Mouse (Mus musculus) kidney, embryonic 16.5 days (tissue): ENCODE measurements around the gene Adarb1. TPM values are rescaled to one million over a fixed set of nuclear protein-coding genes. Genes with fewer than 3 reads are reported as not detected.
A peak's percentile ranks its signal among the peaks of the same experiment; 100 is the strongest.

ENCODE experiments used
- ATAC-seq: fragments of 200-750 bp; cut with Nextera tagmentation; 2 replicates; pipeline ENCODE4 v1.8.0; 2017; ENCODE audit warnings: moderate TSS enrichment; ENCODE audit not compliant: low FRiP score, low TSS enrichment
- H3K27ac ChIP-seq: fragments of 300-500 bp; sonication (generic); 2 replicates; pipeline ENCODE4 v1.5.1; 2014; ENCODE audit warnings: low read length
- H3K27me3 ChIP-seq: fragments of 300-500 bp; sonication (generic); 2 replicates; pipeline ENCODE4 v1.6.1; 2014; ENCODE audit warnings: low read length, control low read depth, mixed read lengths; ENCODE audit not compliant: insufficient read depth
- H3K36me3 ChIP-seq: fragments of 300-500 bp; sonication (generic); 2 replicates; pipeline ENCODE4 v1.6.1; 2014; ENCODE audit warnings: low read length, control low read depth, mixed read lengths; ENCODE audit not compliant: insufficient read depth
- H3K4me1 ChIP-seq: fragments of 300-500 bp; sonication (generic); 2 replicates; pipeline ENCODE4 v1.6.1; 2014; ENCODE audit warnings: low read length, control low read depth, mixed read lengths; ENCODE audit not compliant: insufficient read depth
- H3K4me2 ChIP-seq: fragments of 300-500 bp; sonication (generic); replicated peaks from 2 replicates; pipeline ENCODE4 v1.6.1; 2014; ENCODE audit warnings: low read depth, low read length
- H3K4me3 ChIP-seq: fragments of 300-500 bp; sonication (generic); 2 replicates; pipeline ENCODE4 v1.5.1; 2014; ENCODE audit warnings: mild to moderate bottlenecking, low read length
- H3K9ac ChIP-seq: fragments of 300-500 bp; sonication (generic); replicated peaks from 2 replicates; pipeline ENCODE4 v1.6.1; 2014; ENCODE audit warnings: low read length
- H3K9me3 ChIP-seq: fragments of 300-500 bp; sonication (generic); 2 replicates; pipeline ENCODE4 v1.6.1; 2016; ENCODE audit warnings: low read length, control low read depth
- WGBS: fragments of 180-500 bp; shearing (Covaris S2); extraction: QIAGEN DNeasy Blood & Tissue Kit; methylation state at CpG from one replicate; pipeline ENCODE4 v1.1.7; 2014; 5-methylcytosine and 5-hydroxymethylcytosine counted together
- polyA plus RNA-seq: library from polyadenylated mRNA; unstranded; fragments of >200 nt; fragmentation: Nextera tagmentation; extraction: Ambion mirVana; gene quantifications from 2 replicates; pipeline ENCODE4 v1.2.1, GENCODE M21; 2015

The Adarb1 gene
- polyA plus RNA-seq, result 7.9 and 8.7 TPM in 2 replicates

GRCm38 (mm10) chr10:77418138-77418537 lies at the start of gene Adarb1:
Gene Adarb1 (minus strand): TSS chr10:77418270.
- Histone ChIP-seq H3K4me2 (peak within 1 kb of the TSS; percentile 87), H3K4me1 (peaks cover 16% of the 10 kb centered on the region), H3K36me3 (no peaks in the 10 kb centered on the region), H3K9me3 (peaks cover 11% of the 10 kb centered on the region; the same call in 1 of the 2 replicates), H3K27ac (peak within 1 kb of the TSS; percentile 57; the same call in 1 of the 2 replicates), H3K4me3 (peak within 1 kb of the TSS; percentile 76), H3K27me3 (peaks cover 12% of the 10 kb centered on the region), H3K9ac (peak within 1 kb of the TSS; percentile 77)
- peak; percentile 94 for ATAC-seq
- WGBS, result 0% methylated on average over 46 of the region's 57 CpGs

DNA sequence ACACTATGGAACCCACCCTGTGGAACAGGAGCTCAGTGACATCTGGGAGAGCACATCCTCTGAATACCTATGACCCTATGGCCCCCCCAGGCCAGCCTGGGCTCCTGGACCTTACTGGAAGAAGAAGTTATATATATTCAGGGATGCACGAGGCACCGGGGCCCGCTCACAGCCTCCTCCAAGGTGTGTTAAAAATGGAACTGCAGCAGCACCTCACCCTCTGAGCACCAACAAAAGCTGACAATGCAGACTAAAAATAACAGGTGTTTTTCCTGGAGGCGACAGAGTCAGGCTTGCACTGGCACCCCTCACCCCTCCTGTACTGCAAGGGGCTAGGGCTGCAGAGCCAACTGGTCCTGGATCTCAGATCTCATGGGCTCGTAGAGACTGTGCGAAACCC lies 49.3 kb upstream of the Adarb1 start:
- Histone ChIP-seq H3K4me2 (no peak overlapping the region), H3K4me1 (0 out of 2 replicates have a peak, but pooled peaks cover 2% of the 10 kb centered on the region), H3K36me3 (no peaks in the 10 kb centered on the region), H3K9ac (no peak overlapping the region), H3K9me3 (no peaks in the 10 kb centered on the region), H3K27ac (no peak overlapping the region), H3K4me3 (no peak overlapping the region), H3K27me3 (no peaks in the 10 kb centered on the region)
- 88% methylated on average over 6 of the region's 6 CpGs for WGBS
- no peak for ATAC-seq

- no peak overlapping the region for H3K27ac ChIP-seq
- no peaks in the 10 kb centered on the region for H3K27me3 ChIP-seq
- no peak overlapping the region for H3K4me3 ChIP-seq
- H3K4me1 ChIP-seq, result 0 out of 2 replicates have a peak, but pooled peaks cover 2% of the 10 kb centered on the region
- H3K9ac ChIP-seq, result no peak overlapping the region
- H3K9me3 ChIP-seq, result no peaks in the 10 kb centered on the region
- WGBS, result 84% methylated on average over 5 of the region's 5 CpGs
- H3K4me2 ChIP-seq, result no peak overlapping the region
- H3K36me3 ChIP-seq, result no peaks in the 10 kb centered on the region
- ATAC-seq, result no peak
These were observed 47.8 kb upstream of the Adarb1 start for GRCm38 (mm10) chr10:77465902-77466301.

DNA sequence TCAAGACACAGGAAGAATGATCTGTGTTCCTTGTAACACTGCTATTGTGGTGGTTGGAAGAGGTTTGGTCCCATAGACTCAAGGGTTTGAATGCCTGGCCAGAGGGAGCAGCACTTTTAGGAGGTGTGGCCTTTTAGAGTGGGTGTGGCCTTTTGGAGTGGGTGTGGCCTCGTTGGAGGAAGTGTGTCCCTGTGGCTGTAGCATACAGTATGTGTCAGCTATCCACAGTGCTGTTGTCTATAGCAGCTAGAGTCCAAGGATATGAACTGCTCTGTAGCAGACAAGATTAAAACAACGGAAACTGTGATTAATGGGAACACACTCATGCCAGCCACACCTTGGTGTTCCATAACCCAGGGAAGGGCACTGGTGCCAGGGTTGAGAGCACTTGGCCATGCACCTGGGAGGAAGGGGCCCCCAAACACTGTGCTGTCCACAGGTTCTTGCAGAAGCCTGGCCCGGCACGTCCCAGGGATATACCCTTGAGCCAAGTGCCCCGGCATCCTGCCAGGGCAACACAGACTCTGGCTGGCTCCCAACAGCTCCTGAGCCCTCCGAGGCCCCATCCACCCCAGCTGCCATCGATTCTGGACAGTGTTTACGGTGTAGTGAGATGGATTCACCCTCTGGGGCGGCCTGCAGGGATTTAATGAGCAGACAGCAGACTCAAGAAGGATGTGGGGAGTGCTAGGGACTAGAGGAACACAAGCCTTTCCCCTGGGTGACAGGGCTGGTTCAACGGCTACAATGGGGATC lies 46.3 kb upstream of the Adarb1 start:
- ATAC-seq, result peak; percentile 9; the same call in 1 of the 2 replicates
- H3K36me3 ChIP-seq, result no peaks in the 10 kb centered on the region
- 0 out of 2 replicates have a peak, but pooled peaks cover 2% of the 10 kb centered on the region for H3K4me1 ChIP-seq
- H3K9ac ChIP-seq, result no peak overlapping the region
- 72% methylated on average over 10 of the region's 10 CpGs for WGBS
- H3K4me2 ChIP-seq, result no peak overlapping the region
- H3K4me3 ChIP-seq, result no peak overlapping the region
- no peak overlapping the region for H3K27ac ChIP-seq
- no peaks in the 10 kb centered on the region for H3K9me3 ChIP-seq
- no peaks in the 10 kb centered on the region for H3K27me3 ChIP-seq

DNA sequence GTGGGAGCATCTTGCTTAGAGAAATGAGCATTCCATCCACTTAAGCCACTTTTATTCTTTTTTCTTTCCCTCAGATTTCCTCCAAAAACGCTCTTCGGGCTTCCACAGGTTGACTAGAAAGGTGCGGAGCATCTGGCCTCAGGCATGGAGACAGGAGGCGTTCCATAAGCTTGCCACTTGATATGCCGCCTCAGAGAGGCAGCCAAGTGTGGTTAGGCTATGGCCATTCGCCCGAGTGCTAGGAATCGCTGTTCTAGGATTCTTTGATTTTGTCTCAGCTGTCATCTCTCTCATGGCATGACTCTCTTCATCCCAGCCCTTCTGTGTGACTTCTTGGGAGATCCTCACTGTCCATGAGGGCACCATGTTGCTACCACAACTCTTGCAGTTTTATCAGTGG lies 43.1 kb upstream of the Adarb1 start:
- no peak overlapping the region for H3K4me2 ChIP-seq

DNA sequence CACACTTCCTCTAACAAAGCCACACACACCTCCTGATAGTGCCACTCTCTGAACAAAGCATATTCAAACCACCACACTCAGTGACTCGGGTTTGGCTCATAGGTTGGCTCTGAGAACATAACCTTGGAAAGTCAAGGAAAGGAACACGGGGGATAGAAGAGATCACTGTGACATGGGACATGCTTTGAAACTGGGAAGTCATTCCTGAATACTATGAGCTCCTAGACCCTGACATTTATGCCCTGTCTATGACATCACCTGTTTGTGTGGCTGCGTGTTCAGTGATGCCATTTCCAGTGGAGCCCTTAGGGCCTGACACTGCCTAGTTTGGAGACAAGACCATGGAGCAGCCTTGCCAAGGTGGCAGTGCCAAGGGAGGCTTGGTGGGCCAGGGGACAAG lies 39.6 kb upstream of the Adarb1 start:
- Histone ChIP-seq H3K36me3 (no peaks in the 10 kb centered on the region), H3K4me2 (no peak overlapping the region), H3K27ac (no peak overlapping the region), H3K27me3 (no peaks in the 10 kb centered on the region), H3K4me3 (no peak overlapping the region), H3K4me1 (no peaks in the 10 kb centered on the region), H3K9me3 (no peaks in the 10 kb centered on the region), H3K9ac (no peak overlapping the region)
- 76% methylated on average over 3 of the region's 3 CpGs for WGBS
- ATAC-seq, result no peak

More for the DNA sequence above, 43.1 kb upstream of the Adarb1 start:
- 81% methylated on average over 8 of the region's 8 CpGs for WGBS
- Histone ChIP-seq H3K4me1 (0 out of 2 replicates have a peak, but pooled peaks cover 2% of the 10 kb centered on the region), H3K9ac (no peak overlapping the region), H3K4me3 (no peak overlapping the region), H3K9me3 (no peaks in the 10 kb centered on the region), H3K27ac (no peak overlapping the region), H3K27me3 (no peaks in the 10 kb centered on the region), H3K36me3 (no peaks in the 10 kb centered on the region)
- no peak for ATAC-seq

DNA sequence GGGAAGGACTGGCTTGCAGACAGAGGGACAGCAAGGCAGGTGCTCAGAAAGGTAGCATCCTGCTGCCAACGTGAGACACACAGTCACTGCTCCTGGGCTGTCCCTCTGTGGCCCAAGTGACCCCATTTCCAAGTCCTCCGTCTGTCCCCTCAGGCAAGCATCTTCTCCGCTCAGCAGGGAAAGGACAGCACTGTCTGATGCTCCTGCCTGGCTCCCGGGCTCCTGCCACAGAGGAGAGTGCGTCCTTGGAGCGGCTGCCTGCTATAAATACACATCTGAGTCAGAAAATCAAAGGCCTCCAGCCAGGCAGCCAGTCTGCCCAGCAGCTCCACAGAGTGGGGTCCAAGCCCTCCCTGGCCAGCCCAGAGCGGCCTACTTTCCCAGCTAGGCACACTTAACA lies 38.4 kb upstream of the Adarb1 start:
- H3K4me2 ChIP-seq, result no peak overlapping the region
- H3K27me3 ChIP-seq, result no peaks in the 10 kb centered on the region
- no peak overlapping the region for H3K9ac ChIP-seq
- no peak for ATAC-seq
- H3K4me1 ChIP-seq, result no peaks in the 10 kb centered on the region
- H3K4me3 ChIP-seq, result no peak overlapping the region
- no peaks in the 10 kb centered on the region for H3K9me3 ChIP-seq
- WGBS, result 63% methylated on average over 7 of the region's 7 CpGs
- H3K36me3 ChIP-seq, result no peaks in the 10 kb centered on the region
- no peak overlapping the region for H3K27ac ChIP-seq

GRCm38 (mm10) chr10:77455251-77456010 lies 37.4 kb upstream of the Adarb1 start:
- 73% methylated on average over 14 of the region's 14 CpGs for WGBS
- H3K27ac ChIP-seq, result no peak overlapping the region
- H3K27me3 ChIP-seq, result no peaks in the 10 kb centered on the region
- H3K9me3 ChIP-seq, result no peaks in the 10 kb centered on the region
- no peak overlapping the region for H3K4me2 ChIP-seq
- no peak overlapping the region for H3K4me3 ChIP-seq
- ATAC-seq, result no peak
- H3K4me1 ChIP-seq, result no peaks in the 10 kb centered on the region
- no peak overlapping the region for H3K9ac ChIP-seq
- no peaks in the 10 kb centered on the region for H3K36me3 ChIP-seq

DNA sequence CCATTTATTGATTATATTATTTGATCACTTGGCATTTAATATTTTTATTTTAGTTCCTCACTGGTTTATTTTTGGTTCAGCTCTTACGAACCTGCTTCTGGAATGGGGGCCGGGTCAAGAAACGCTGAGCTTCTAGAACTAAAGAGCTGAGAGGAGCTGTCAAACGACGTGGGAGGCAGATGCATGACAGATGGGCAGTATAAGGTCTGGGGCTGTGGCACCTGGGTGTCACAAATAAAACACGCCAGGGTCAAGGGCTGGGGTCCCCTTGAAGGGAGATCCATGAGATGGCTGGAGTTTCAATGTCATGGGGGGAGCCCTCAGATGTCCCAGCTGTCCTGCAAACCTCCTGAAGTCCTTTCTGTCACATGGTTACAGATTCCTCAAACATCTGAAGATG lies 36.7 kb upstream of the Adarb1 start:
- no peaks in the 10 kb centered on the region for H3K36me3 ChIP-seq
- no peaks in the 10 kb centered on the region for H3K27me3 ChIP-seq
- H3K4me2 ChIP-seq, result no peak overlapping the region
- no peak for ATAC-seq
- no peak overlapping the region for H3K9ac ChIP-seq
- no peak overlapping the region for H3K27ac ChIP-seq
- peaks cover 3% of the 10 kb centered on the region; the same call in 1 of the 2 replicates for H3K4me1 ChIP-seq
- H3K9me3 ChIP-seq, result no peaks in the 10 kb centered on the region
- H3K4me3 ChIP-seq, result no peak overlapping the region
- WGBS, result 29% methylated on average over 6 of the region's 6 CpGs

DNA sequence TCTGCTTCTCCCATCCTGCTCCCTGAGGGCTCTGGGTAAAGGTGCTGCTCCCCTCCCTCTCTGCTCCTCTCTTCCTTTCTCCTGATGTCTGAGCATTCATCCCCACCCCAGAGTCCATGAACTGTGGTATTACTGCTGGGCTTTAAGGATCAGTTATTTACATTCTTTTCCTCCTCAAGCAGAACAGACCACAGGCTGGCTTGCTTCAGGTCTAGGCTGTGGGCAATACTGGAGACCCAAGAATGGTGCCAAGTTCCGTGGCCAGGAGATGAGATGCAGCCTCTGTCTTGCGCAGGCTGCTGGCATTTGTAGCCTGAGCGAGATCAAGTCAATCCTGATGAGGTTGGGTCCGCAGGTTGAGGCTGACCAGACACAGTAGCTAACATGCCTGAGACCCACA lies 33.8 kb upstream of the Adarb1 start:
- no peak for ATAC-seq

More for the DNA sequence above, 33.8 kb upstream of the Adarb1 start:
- WGBS, result 87% methylated on average over 4 of the region's 4 CpGs
- Histone ChIP-seq H3K9me3 (no peaks in the 10 kb centered on the region), H3K4me3 (no peak overlapping the region), H3K4me2 (no peak overlapping the region), H3K4me1 (peaks cover 20% of the 10 kb centered on the region), H3K27ac (no peak overlapping the region), H3K27me3 (no peaks in the 10 kb centered on the region), H3K36me3 (no peaks in the 10 kb centered on the region), H3K9ac (no peak overlapping the region)
